Mouse (Mus musculus) forebrain, embryonic 13.5 days (tissue): ENCODE data around the gene Srcin1. TPM values are rescaled to one million over a fixed set of nuclear protein-coding genes. Genes with fewer than 3 reads are reported as not detected.

Source experiments
- ATAC-seq: fragments of 200-750 bp; cut with Nextera tagmentation; 2 replicates; pipeline ENCODE4 v1.8.0; 2017
- H3K27ac ChIP-seq: fragments of 300-500 bp; sonication (generic); 2 replicates; pipeline ENCODE4 v1.5.1; 2015; ENCODE audit warnings: inconsistent platforms, mild to moderate bottlenecking, moderate library complexity
- H3K27me3 ChIP-seq: fragments of 300-500 bp; sonication (generic); 2 replicates; pipeline ENCODE4 v1.6.1; 2015; ENCODE audit warnings: mild to moderate bottlenecking, inconsistent platforms
- H3K36me3 ChIP-seq: fragments of 300-500 bp; sonication (generic); 2 replicates; pipeline ENCODE4 v1.6.1; 2015; ENCODE audit warnings: mild to moderate bottlenecking, inconsistent platforms; ENCODE audit not compliant: poor library complexity, severe bottlenecking
- H3K4me1 ChIP-seq: fragments of 300-500 bp; sonication (generic); 2 replicates; pipeline ENCODE4 v1.6.1; 2015; ENCODE audit warnings: inconsistent platforms
- H3K4me2 ChIP-seq: fragments of 300-500 bp; sonication (generic); 2 replicates; pipeline ENCODE4 v1.6.1; 2015; ENCODE audit warnings: inconsistent platforms, mild to moderate bottlenecking, moderate library complexity
- H3K4me3 ChIP-seq: fragments of 300-500 bp; sonication (generic); 2 replicates; pipeline ENCODE4 v1.5.1; 2015; ENCODE audit warnings: mild to moderate bottlenecking, inconsistent platforms
- H3K9ac ChIP-seq: fragments of 300-500 bp; sonication (generic); 2 replicates; pipeline ENCODE4 v1.6.1; 2015; ENCODE audit warnings: mild to moderate bottlenecking, inconsistent platforms
- H3K9me3 ChIP-seq: fragments of 300-500 bp; sonication (generic); replicated peaks from 2 replicates; pipeline ENCODE4 v1.6.1; 2016; ENCODE audit warnings: inconsistent platforms
- WGBS: fragments of 180-500 bp; shearing (Covaris S2); methylation state at CpG from one replicate; pipeline ENCODE4 v1.1.7; 2015; 5-methylcytosine and 5-hydroxymethylcytosine counted together
- polyA plus RNA-seq: library from polyadenylated mRNA; unstranded; fragments of >200 nt; fragmentation: Nextera tagmentation; extraction: Ambion mirVana; gene quantifications from 2 replicates; pipeline ENCODE4 v1.2.1, GENCODE M21; 2015

The Srcin1 gene
- polyA plus RNA-seq, 1 experiment from 2014 or later = 5.6 TPM

GRCm38 (mm10) chr11:97546804-97547411, 29.1 kb downstream of the Srcin1 start:
- H3K9ac ChIP-seq = peak overlapping the region; percentile 74
- peaks cover 54% of the 10 kb centered on the region for H3K4me1 ChIP-seq
- 0% methylated on average over 28 of the region's 73 CpGs for WGBS
- H3K27ac ChIP-seq = no peak overlapping the region
- peaks cover 26% of the 10 kb centered on the region for H3K36me3 ChIP-seq
- ATAC-seq = peak; percentile 57
- peaks cover 65% of the 10 kb centered on the region for H3K27me3 ChIP-seq
- H3K4me2 ChIP-seq = peak overlapping the region; percentile 99
- peak overlapping the region; percentile 55 for H3K4me3 ChIP-seq
- no peaks in the 10 kb centered on the region for H3K9me3 ChIP-seq

GRCm38 (mm10) chr11:97545808-97546560, 30.0 kb downstream of the Srcin1 start:
- Histone ChIP-seq H3K4me1 (peaks cover 54% of the 10 kb centered on the region), H3K4me3 (peak overlapping the region; percentile 55), H3K9ac (peak overlapping the region; percentile 74; the same call in 1 of the 2 replicates), H3K9me3 (no peaks in the 10 kb centered on the region), H3K27ac (no peak overlapping the region), H3K4me2 (peak overlapping the region; percentile 99), H3K27me3 (peaks cover 56% of the 10 kb centered on the region), H3K36me3 (peaks cover 20% of the 10 kb centered on the region; the same call in 1 of the 2 replicates)
- no peak for ATAC-seq
- WGBS = 7% methylated on average over 26 of the region's 26 CpGs

- Histone ChIP-seq H3K4me1 (peaks cover 73% of the 10 kb centered on the region), H3K4me3 (no peak overlapping the region), H3K27me3 (peaks cover 36% of the 10 kb centered on the region), H3K9ac (0 out of 2 replicates have a peak overlapping the region, but pooled peaks have one; percentile 22), H3K9me3 (no peaks in the 10 kb centered on the region), H3K27ac (no peak overlapping the region), H3K36me3 (peaks cover 16% of the 10 kb centered on the region; the same call in 1 of the 2 replicates), H3K4me2 (no peak overlapping the region)
- WGBS = 88% methylated on average over 9 of the region's 9 CpGs
- no peak for ATAC-seq
Observed at GRCm38 (mm10) chr11:97543883-97544282, 32.1 kb downstream of the Srcin1 start.

- 0 out of 2 replicates have a peak overlapping the region, but pooled peaks have one; percentile 22 for H3K9ac ChIP-seq
- H3K4me3 ChIP-seq = no peak overlapping the region
- WGBS = 56% methylated on average over 12 of the region's 12 CpGs
- peaks cover 33% of the 10 kb centered on the region for H3K27me3 ChIP-seq
- H3K4me2 ChIP-seq = no peak overlapping the region
- peaks cover 73% of the 10 kb centered on the region for H3K4me1 ChIP-seq
- H3K9me3 ChIP-seq = no peaks in the 10 kb centered on the region
- H3K36me3 ChIP-seq = peaks cover 16% of the 10 kb centered on the region; the same call in 1 of the 2 replicates
- no peak for ATAC-seq
- peak overlapping the region; percentile 54 for H3K27ac ChIP-seq
Observed at GRCm38 (mm10) chr11:97543181-97543733, 32.7 kb downstream of the Srcin1 start.

GRCm38 (mm10) chr11:97542171-97543150, 33.5 kb downstream of the Srcin1 start:
- Histone ChIP-seq H3K27ac (no peak overlapping the region), H3K4me3 (no peak overlapping the region)
- ATAC-seq = no peak

GRCm38 (mm10) chr11:97540604-97541003, 35.4 kb downstream of the Srcin1 start:
- peak overlapping the region; percentile 55; the same call in 1 of the 2 replicates for H3K27ac ChIP-seq
- peaks cover 71% of the 10 kb centered on the region for H3K4me1 ChIP-seq
- peaks cover 23% of the 10 kb centered on the region for H3K36me3 ChIP-seq
- no peaks in the 10 kb centered on the region for H3K9me3 ChIP-seq
- no peak overlapping the region for H3K4me3 ChIP-seq
- peaks cover 36% of the 10 kb centered on the region for H3K27me3 ChIP-seq
- no peak overlapping the region for H3K9ac ChIP-seq
- 27% methylated on average over 3 of the region's 3 CpGs for WGBS
- no peak overlapping the region for H3K4me2 ChIP-seq
- ATAC-seq = peak; percentile 44; the same call in 1 of the 2 replicates

More at GRCm38 (mm10) chr11:97542171-97543150, 33.5 kb downstream of the Srcin1 start:
- Histone ChIP-seq H3K4me1 (peaks cover 72% of the 10 kb centered on the region), H3K9ac (no peak overlapping the region), H3K4me2 (no peak overlapping the region), H3K36me3 (peaks cover 16% of the 10 kb centered on the region; the same call in 1 of the 2 replicates), H3K27me3 (peaks cover 32% of the 10 kb centered on the region), H3K9me3 (no peaks in the 10 kb centered on the region)
- WGBS = 86% methylated on average over 22 of the region's 22 CpGs

GRCm38 (mm10) chr11:97540136-97540535, 35.9 kb downstream of the Srcin1 start:
- Histone ChIP-seq H3K9ac (no peak overlapping the region), H3K27ac (peak overlapping the region; percentile 14; the same call in 1 of the 2 replicates), H3K4me1 (peaks cover 75% of the 10 kb centered on the region), H3K4me2 (no peak overlapping the region), H3K9me3 (no peaks in the 10 kb centered on the region), H3K4me3 (no peak overlapping the region), H3K36me3 (peaks cover 24% of the 10 kb centered on the region), H3K27me3 (peaks cover 36% of the 10 kb centered on the region)
- 64% methylated on average over 3 of the region's 3 CpGs for WGBS
- no peak for ATAC-seq

- H3K9me3 ChIP-seq = no peaks in the 10 kb centered on the region
- 68% methylated on average over 5 of the region's 5 CpGs for WGBS
- H3K4me2 ChIP-seq = no peak overlapping the region
- ATAC-seq = no peak
- no peak overlapping the region for H3K9ac ChIP-seq
- no peak overlapping the region for H3K4me3 ChIP-seq
- peaks cover 25% of the 10 kb centered on the region for H3K36me3 ChIP-seq
- peaks cover 80% of the 10 kb centered on the region for H3K4me1 ChIP-seq
- peaks cover 38% of the 10 kb centered on the region for H3K27me3 ChIP-seq
- no peak overlapping the region for H3K27ac ChIP-seq
Observed at GRCm38 (mm10) chr11:97539622-97540021, 36.4 kb downstream of the Srcin1 start.

GRCm38 (mm10) chr11:97537580-97538089, 38.4 kb downstream of the Srcin1 start:
- Histone ChIP-seq H3K36me3 (peaks cover 31% of the 10 kb centered on the region), H3K9me3 (no peaks in the 10 kb centered on the region), H3K9ac (no peak overlapping the region), H3K27me3 (peaks cover 58% of the 10 kb centered on the region), H3K4me3 (peak overlapping the region; percentile 30; the same call in 1 of the 2 replicates), H3K4me2 (peak overlapping the region; percentile 63), H3K4me1 (peaks cover 76% of the 10 kb centered on the region), H3K27ac (no peak overlapping the region)
- ATAC-seq = no peak
- WGBS = 9% methylated on average over 12 of the region's 12 CpGs

GRCm38 (mm10) chr11:97536835-97537579, 39.0 kb downstream of the Srcin1 start:
- peak overlapping the region; percentile 63 for H3K4me2 ChIP-seq
- no peaks in the 10 kb centered on the region for H3K9me3 ChIP-seq
- ATAC-seq = peak; percentile 26; the same call in 1 of the 2 replicates
- peaks cover 76% of the 10 kb centered on the region for H3K4me1 ChIP-seq
- peaks cover 63% of the 10 kb centered on the region for H3K27me3 ChIP-seq
- peaks cover 27% of the 10 kb centered on the region for H3K36me3 ChIP-seq
- H3K27ac ChIP-seq = no peak overlapping the region
- WGBS = under 1% methylated on average over 34 of the region's 36 CpGs
- peak overlapping the region; percentile 30 for H3K4me3 ChIP-seq
- peak overlapping the region; percentile 58 for H3K9ac ChIP-seq
